Mouse (Mus musculus): ENCODE measurements around the gene Pofut2. TPM values are rescaled to one million over a fixed set of nuclear protein-coding genes. Genes with fewer than 3 reads are reported as not detected.

Pofut2 gene
- polyA plus RNA-seq, 1 experiment from 2014 or later: 135 TPM

- 80% methylated on average over 2 of the region's 2 CpGs for WGBS
- no peaks in the 10 kb centered on the region for H3K4me1 ChIP-seq (ENCODE audit: insufficient read depth)
- ATAC-seq (ENCODE audit: insufficient read depth) (no peak), DNase-seq (no peak)
- H3K27ac ChIP-seq (ENCODE audit: low read depth): no peak overlapping the region
- H3K9me3 ChIP-seq (ENCODE audit: low read depth, low read length): no peaks in the 10 kb centered on the region
- no peak overlapping the region for H3K4me3 ChIP-seq (ENCODE audit: low read depth, low read length)
- no peak for TF ChIP-seq CTCF (IDR thresholded peaks at IDR 0.05; ENCODE audit: low read depth)
- H3K4me2 ChIP-seq: no peak overlapping the region
- no peak overlapping the region for H3K9ac ChIP-seq
- H3K27me3 ChIP-seq (ENCODE audit: insufficient read depth, low read length): no peaks in the 10 kb centered on the region
- H3K36me3 ChIP-seq (ENCODE audit: insufficient read depth): peaks cover 25% of the 10 kb centered on the region
Observed at GRCm38 (mm10) chr10:77315682-77316081, 56.7 kb downstream of the Pofut2 start.

Other genes starting within 250 kb of the Pofut2 start
- 26.5 and 31.0 TPM in 2 replicates for gene Slc19a1, start 227.0 kb upstream of the Pofut2 start, polyA plus RNA-seq (2014; fragmentation: Nextera tagmentation; extraction: Ambion mirVana)
- 204 and 217 TPM in 2 replicates for gene Col18a1, start 92.7 kb upstream of the Pofut2 start, polyA plus RNA-seq (2014; fragmentation: Nextera tagmentation; extraction: Ambion mirVana)
- 38.9 and 49.1 TPM in 2 replicates for gene Adarb1, start 159.1 kb downstream of the Pofut2 start, polyA plus RNA-seq (2014; fragmentation: Nextera tagmentation; extraction: Ambion mirVana)

All from lung, embryonic 14.5 days (tissue).